Mouse (Mus musculus) small intestine, adult 2 months (tissue): ENCODE results near the gene Gfra1.

ENCODE experiments used
- CTCF ChIP-seq: fragments of 200-500 bp; IDR thresholded peaks from 2 replicates; pipeline ENCODE4 v1.5.1; 2012; ENCODE audit warnings: low read depth, mild to moderate bottlenecking, control low read depth, inconsistent platforms, low read length, moderate library complexity, mixed read lengths; ENCODE audit not compliant: insufficient replicate concordance, insufficient read length; ENCODE audit errors: extremely low read depth
- POLR2A ChIP-seq: fragments of 200-500 bp; IDR thresholded peaks from 2 replicates; pipeline ENCODE4 v1.6.1; 2012; ENCODE audit warnings: low read depth, mild to moderate bottlenecking, control low read depth, inconsistent platforms, low read length, moderate library complexity

GRCm38 (mm10) chr19:58288145-58288544 lies 167.6 kb downstream of the Gfra1 start:
- TF ChIP-seq CTCF (no peak), POLR2A (no peak)
